10 mouse cellular contexts compared by ENCODE assay signal in the genomic region with DNA sequence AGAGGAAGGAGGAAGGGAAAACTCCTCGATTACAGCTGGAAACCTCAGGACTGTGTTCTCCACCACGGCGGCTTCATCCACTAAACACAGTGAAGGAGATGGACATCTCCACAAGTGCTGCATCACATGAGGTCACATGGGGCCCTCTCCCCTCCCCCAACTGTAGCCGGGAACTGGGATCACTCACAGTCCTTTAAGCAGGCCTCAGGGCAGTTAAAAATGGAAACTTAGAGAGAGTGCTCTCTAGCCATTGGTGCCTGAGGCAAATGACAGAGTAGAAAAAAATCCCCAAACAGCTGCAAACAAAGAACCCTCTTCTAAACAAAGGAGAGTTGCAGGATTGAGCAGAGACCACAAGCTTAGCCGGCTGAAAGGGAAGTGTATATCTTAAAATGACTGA. TPM values are rescaled to one million over a fixed set of nuclear protein-coding genes. Genes with fewer than 3 reads are reported as not detected.
DNase-seq lines count a peak whose midpoint lies in the region; ATAC-seq lines count a peak whose summit lies in the region.
"Had no signal": no experiment of that assay in that cellular context is flagged by ENCODE, and none has a peak within 500 bp of the region (broad histone marks: within the 10 kb centered on the region; RNA-seq: fewer than 3 reads in every experiment).

No protein-coding gene starts in this region.

- H3K27me3 ChIP-seq in hindbrain, embryonic 10.5 days (ENCODE audit: insufficient read depth, poor library complexity, severe bottlenecking), result no peaks in the 10 kb centered on the region
- no peaks in the 10 kb centered on the region for H3K27me3 ChIP-seq in hindbrain, embryonic 14.5 days (ENCODE audit: control insufficient read depth, insufficient read depth, low read length)
- H3K27me3 ChIP-seq: liver, embryonic 15.5 days had no signal

- no peak overlapping the region for H3K9ac ChIP-seq in hindbrain, embryonic 14.5 days
- H3K9ac ChIP-seq: liver, embryonic 15.5 days had no signal

- H3K9me3 ChIP-seq in hindbrain, embryonic 10.5 days, result no peaks in the 10 kb centered on the region
- no peaks in the 10 kb centered on the region for H3K9me3 ChIP-seq in hindbrain, embryonic 14.5 days (ENCODE audit: control insufficient read depth, low read length)
- H3K9me3 ChIP-seq: liver, embryonic 15.5 days had no signal

- WGBS in hindbrain, embryonic 10.5 days, result 54% methylated on average over 5 of the region's 5 CpGs
- WGBS in hindbrain, embryonic 14.5 days, result 48% methylated on average over 5 of the region's 5 CpGs

- peaks cover 12% of the 10 kb centered on the region; the same call in 1 of the 2 replicates for H3K4me1 ChIP-seq in hindbrain, embryonic 10.5 days (replicated peaks)
- H3K4me1 ChIP-seq in hindbrain, embryonic 14.5 days (replicated peaks; ENCODE audit: control insufficient read depth, insufficient read depth, low read length), result 0 out of 2 replicates have a peak, but pooled peaks cover 3% of the 10 kb centered on the region
- H3K4me1 ChIP-seq: liver, embryonic 15.5 days had no signal

- no peak for ATAC-seq in hindbrain, embryonic 14.5 days (ENCODE audit: low FRiP score)

- no peak overlapping the region for H3K4me3 ChIP-seq in hindbrain, embryonic 10.5 days
- no peak overlapping the region for H3K4me3 ChIP-seq in hindbrain, embryonic 14.5 days (replicated peaks; ENCODE audit: low read length)
- H3K4me3 ChIP-seq: liver, embryonic 15.5 days had no signal

- no peak overlapping the region for H3K4me2 ChIP-seq in hindbrain, embryonic 14.5 days (replicated peaks)
- H3K4me2 ChIP-seq: liver, embryonic 15.5 days had no signal

- DNase-seq in hindbrain, embryonic 10.5 days (ENCODE audit: low spot score), result peak; percentile 55
- no peak for DNase-seq in hindbrain, embryonic 14.5 days (ENCODE audit: low spot score)
- DNase-seq in ZHBTc4 (ENCODE audit: low read depth, low spot score), result peak; percentile 57
- DNase-seq in heart, adult 9 months (ENCODE audit: low spot score in 2 of 2), result peak; percentile 12 to 20
- peak; percentile 16 for DNase-seq in lung, postnatal 14 days
- no peak for DNase-seq in urinary bladder, adult 18-20 months (ENCODE audit: low spot score in 2 of 2)
- DNase-seq in urinary bladder, adult 2 months (ENCODE audit: low spot score), result no peak
- no peak for DNase-seq in spleen, postnatal 14 days (ENCODE audit: low spot score in 2 of 2)
- DNase-seq: adrenal gland, postnatal 10 days had no signal

- peaks cover 44% of the 10 kb centered on the region for H3K36me3 ChIP-seq in hindbrain, embryonic 10.5 days
- peaks cover 26% of the 10 kb centered on the region for H3K36me3 ChIP-seq in hindbrain, embryonic 14.5 days (replicated peaks; ENCODE audit: control insufficient read depth, insufficient read depth)

- peak overlapping the region; percentile 77 for H3K27ac ChIP-seq in hindbrain, embryonic 10.5 days
- H3K27ac ChIP-seq in hindbrain, embryonic 14.5 days, result no peak overlapping the region
- H3K27ac ChIP-seq: liver, embryonic 15.5 days had no signal

RNA-seq across cellular contexts. Expression of a gene that starts 8.6 kb away (rescaled TPM):
- polyA plus RNA-seq in hindbrain, embryonic 10.5 days (2016; fragmentation: Nextera tagmentation; extraction: Ambion mirVana), result 0.05 TPM in 1 of 2 replicates, not detected in the other
- polyA plus RNA-seq in hindbrain, embryonic 14.5 days (2014; fragmentation: Nextera tagmentation; extraction: Ambion mirVana), result 0.17 and 0.18 TPM in 2 replicates
- polyA plus RNA-seq in urinary bladder, adult 2 months (2012; rRNA removed), result 0.03 and 0.04 TPM in 2 replicates

RNA-seq across cellular contexts. Expression of a gene that starts 15.1 kb away (rescaled TPM):
- polyA plus RNA-seq in hindbrain, embryonic 10.5 days (2016; fragmentation: Nextera tagmentation; extraction: Ambion mirVana), result 17.9 and 19.1 TPM in 2 replicates
- 9.7 and 10.5 TPM in 2 replicates for polyA plus RNA-seq in hindbrain, embryonic 14.5 days (2014; fragmentation: Nextera tagmentation; extraction: Ambion mirVana)
- polyA plus RNA-seq in urinary bladder, adult 2 months (2012; rRNA removed), result 21.1 and 21.8 TPM in 2 replicates

RNA-seq across cellular contexts. Expression of a gene that starts 37.6 kb away (rescaled TPM):
- 0.35 and 0.47 TPM in 2 replicates for polyA plus RNA-seq in hindbrain, embryonic 10.5 days (2016; fragmentation: Nextera tagmentation; extraction: Ambion mirVana)
- 0.25 and 0.37 TPM in 2 replicates for polyA plus RNA-seq in hindbrain, embryonic 14.5 days (2014; fragmentation: Nextera tagmentation; extraction: Ambion mirVana)
- polyA plus RNA-seq in urinary bladder, adult 2 months (2012; rRNA removed), result 3.4 and 3.8 TPM in 2 replicates

RNA-seq across cellular contexts. Expression of a gene that starts 53.0 kb away (rescaled TPM):
- polyA plus RNA-seq in hindbrain, embryonic 10.5 days (2016; fragmentation: Nextera tagmentation; extraction: Ambion mirVana), result 0.85 and 1.7 TPM in 2 replicates
- 0.66 TPM in 1 of 2 replicates, not detected in the other for polyA plus RNA-seq in hindbrain, embryonic 14.5 days (2014; fragmentation: Nextera tagmentation; extraction: Ambion mirVana)
- 0.08 and 0.18 TPM in 2 replicates for polyA plus RNA-seq in urinary bladder, adult 2 months (2012; rRNA removed)

Comparison
In these comparisons a context has a peak if more than half of its experiments do, and no peak if none do; other contexts are left out.
1. DNase-seq: peak in hindbrain, embryonic 10.5 days (single experiment), ZHBTc4 (single experiment), heart, adult 9 months (2 of 2) and lung, postnatal 14 days (single experiment); none in hindbrain, embryonic 14.5 days (single experiment), urinary bladder, adult 18-20 months (0 of 2), urinary bladder, adult 2 months (single experiment) and spleen, postnatal 14 days (0 of 2).